Mouse (Mus musculus) layer of hippocampus, adult 18-20 months (tissue): ENCODE results near the gene Gngt2. TPM values are rescaled to one million over a fixed set of nuclear protein-coding genes. Genes with fewer than 3 reads are reported as not detected.

Source experiments
- DNase-seq, 2 experiments: peaks; one replicate each; pipeline ENCODE4 v3.0.0; 2022; ENCODE audit warnings: low spot score in 2 of 2
- total RNA-seq, 2 experiments: library from RNA; stranded (reverse); gene quantifications; 2 replicates each; pipeline ENCODE4 v1.2.3; 2021

The Gngt2 gene
- total RNA-seq, 2 experiments from 2014 or later = 2.0 to 5.1 TPM

- no peak for DNase-seq
These were observed 10.5 kb upstream of the Gngt2 start for GRCm38 (mm10) chr11:95826317-95827167.

GRCm38 (mm10) chr11:95827168-95827447, 9.9 kb upstream of the Gngt2 start:
- no peak for DNase-seq

- peak in 1 of 2 experiments; percentile 81 for DNase-seq
These were observed 9.4 kb upstream of the Gngt2 start for GRCm38 (mm10) chr11:95827464-95828085.

- no peak for DNase-seq
These were observed 8.6 kb upstream of the Gngt2 start for GRCm38 (mm10) chr11:95828181-95828964.

- DNase-seq = no peak
These were observed 7.4 kb upstream of the Gngt2 start for GRCm38 (mm10) chr11:95829526-95830050.

GRCm38 (mm10) chr11:95830411-95831275, 6.4 kb upstream of the Gngt2 start:
- DNase-seq = no peak

GRCm38 (mm10) chr11:95831276-95831619, 5.8 kb upstream of the Gngt2 start:
- DNase-seq = no peak

- DNase-seq = no peak
These were observed 5.4 kb upstream of the Gngt2 start for GRCm38 (mm10) chr11:95831641-95832040.

- DNase-seq = no peak
These were observed 4.6 kb upstream of the Gngt2 start for GRCm38 (mm10) chr11:95832129-95833005.

- DNase-seq = no peak
These were observed 3.9 kb upstream of the Gngt2 start for GRCm38 (mm10) chr11:95833006-95833570.

- no peak for DNase-seq
These were observed 3.3 kb upstream of the Gngt2 start for GRCm38 (mm10) chr11:95833631-95834142.

GRCm38 (mm10) chr11:95834143-95834667, 2.8 kb upstream of the Gngt2 start:
- no peak for DNase-seq

GRCm38 (mm10) chr11:95834742-95835710, 2.0 kb upstream of the Gngt2 start:
- no peak for DNase-seq

- DNase-seq = no peak
These were observed 1.2 kb upstream of the Gngt2 start for GRCm38 (mm10) chr11:95835832-95836231.

GRCm38 (mm10) chr11:95836433-95836832, 583 bp upstream of the Gngt2 start:
- no peak for DNase-seq

- DNase-seq = no peak
These were observed 1.6 kb downstream of the Gngt2 start for GRCm38 (mm10) chr11:95838598-95838997.

GRCm38 (mm10) chr11:95838999-95839868, 2.2 kb downstream of the Gngt2 start:
- no peak for DNase-seq
